5 mouse cellular contexts compared by ENCODE assay signal in the genomic region with DNA sequence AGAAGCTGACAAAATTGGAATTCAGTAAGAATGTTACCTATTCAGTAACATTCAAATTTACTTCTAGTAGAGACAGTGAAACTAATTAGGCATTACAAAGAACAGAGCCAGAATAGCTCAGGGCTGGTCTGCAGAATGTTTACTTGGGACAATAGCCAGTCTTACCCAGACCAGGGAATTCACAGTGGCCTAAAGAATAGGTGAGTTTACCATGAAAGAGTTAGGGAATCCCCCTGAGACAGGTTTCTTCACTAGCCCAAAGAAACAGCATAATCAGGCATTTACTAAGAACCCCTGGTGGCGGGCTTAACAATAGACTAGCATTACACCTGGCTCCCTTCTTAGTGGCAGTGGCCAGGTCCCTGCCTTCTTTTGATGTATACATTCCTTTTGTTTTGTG. TPM values are rescaled to one million over a fixed set of nuclear protein-coding genes. Genes with fewer than 3 reads are reported as not detected.
"Had no signal": no experiment of that assay in that cellular context is flagged by ENCODE, and none has a peak within 500 bp of the region (broad histone marks: within the 10 kb centered on the region; RNA-seq: fewer than 3 reads in every experiment).

No protein-coding gene starts in this region.

RNA-seq across cellular contexts. Expression of a gene that starts 7.0 kb away (rescaled TPM):
- total RNA-seq: neutrophil, adult 5-6 weeks had no signal
- polyA plus RNA-seq: small intestine, adult 2 months; spleen, adult 2 months; stomach, embryonic 14.5 days; thymus, postnatal 0 days had no signal

RNA-seq across cellular contexts. Expression of a gene that starts 54.8 kb away (rescaled TPM):
- total RNA-seq: neutrophil, adult 5-6 weeks had no signal
